Mouse (Mus musculus) kidney, postnatal 36 days (tissue): ENCODE measurements at regions not wholly inside any gene's neighbourhood (a gene's known extent, or its start where the extent isn't known, plus 50 kb on each side); places are given as distances from the start of the nearest gene placed in this dataset.
A peak's percentile ranks its signal among the peaks of the same experiment; 100 is the strongest.

ENCODE experiments used
- DNase-seq, 2 experiments: peaks; one replicate each; pipeline ENCODE4 v3.0.0; 2021 to 2022; ENCODE audit warnings: mixed read lengths in 2 of 2

- DNase-seq, result no peak
These were observed 181.3 kb upstream of the Npy start for GRCm38 (mm10) chr6:49641256-49641655.

GRCm38 (mm10) chr6:49654541-49655130 lies 167.9 kb upstream of the Npy start:
- DNase-seq, result no peak

- no peak for DNase-seq
These were observed 167.3 kb upstream of the Npy start for GRCm38 (mm10) chr6:49655241-49655640.

- no peak for DNase-seq
These were observed 165.9 kb upstream of the Npy start for GRCm38 (mm10) chr6:49656359-49657280.

GRCm38 (mm10) chr6:49657988-49658387 lies 164.5 kb upstream of the Npy start:
- DNase-seq, result no peak

GRCm38 (mm10) chr6:49670991-49671390 lies 151.5 kb upstream of the Npy start:
- peak; percentile 48 to 55 for DNase-seq

- no peak for DNase-seq
These were observed 150.6 kb upstream of the Npy start for GRCm38 (mm10) chr6:49671912-49672311.

GRCm38 (mm10) chr6:49686776-49687175 lies 135.7 kb upstream of the Npy start:
- peak; percentile 6 to 12 for DNase-seq

- peak; percentile 9 to 13 for DNase-seq
These were observed 130.4 kb upstream of the Npy start for GRCm38 (mm10) chr6:49692032-49692539.

GRCm38 (mm10) chr6:49694851-49695250 lies 127.7 kb upstream of the Npy start:
- DNase-seq, result no peak

GRCm38 (mm10) chr6:49696990-49697389 lies 125.5 kb upstream of the Npy start:
- no peak for DNase-seq

GRCm38 (mm10) chr6:49701453-49701852 lies 121.1 kb upstream of the Npy start:
- DNase-seq, result no peak

- DNase-seq, result no peak
These were observed 109.5 kb upstream of the Npy start for GRCm38 (mm10) chr6:49712980-49713379.

GRCm38 (mm10) chr6:49716520-49716919 lies 106.0 kb upstream of the Npy start:
- peak; percentile 12 to 33 for DNase-seq

GRCm38 (mm10) chr6:49716945-49717344 lies 105.6 kb upstream of the Npy start:
- DNase-seq, result no peak

GRCm38 (mm10) chr6:49733191-49733590 lies 89.3 kb upstream of the Npy start:
- DNase-seq, result no peak

- no peak for DNase-seq
These were observed 79.4 kb upstream of the Npy start for GRCm38 (mm10) chr6:49743157-49743556.

- DNase-seq, result no peak
These were observed 77.2 kb upstream of the Npy start for GRCm38 (mm10) chr6:49745301-49745700.

GRCm38 (mm10) chr6:49750544-49750943 lies 72.0 kb upstream of the Npy start:
- no peak for DNase-seq

GRCm38 (mm10) chr6:49759614-49760013 lies 62.9 kb upstream of the Npy start:
- no peak for DNase-seq

GRCm38 (mm10) chr6:49764746-49765145 lies 57.8 kb upstream of the Npy start:
- DNase-seq, result no peak

- DNase-seq, result no peak
These were observed 52.4 kb upstream of the Npy start for GRCm38 (mm10) chr6:49769904-49770720.
